Mouse (Mus musculus): ENCODE data around the gene Gm3488.
"Not testable (repeated sequence)": the region's sequence is repeated elsewhere in the genome, so short reads cannot be mapped to it uniquely, and the experiment has no call there.

Gm3488 gene

GRCm38 (mm10) chr14:5501374-5501773 is at the start of gene Gm3488:
Gene Gm3488 (plus strand): TSS chr14:5501674.
- not testable (repeated sequence) for DNase-seq

GRCm38 (mm10) chr14:5455367-5455766 is 46.1 kb upstream of the Gm3488 start, which contains the start of gene Gm3194:
Gene Gm3194 (minus strand): TSS chr14:5455467.
- DNase-seq, result not testable (repeated sequence)

- not testable (repeated sequence) for DNase-seq
Observed at GRCm38 (mm10) chr14:5460469-5460868, 41.0 kb upstream of the Gm3488 start.

GRCm38 (mm10) chr14:5477730-5478129 is 23.7 kb upstream of the Gm3488 start, which contains the start of gene Gm8246:
Gene Gm8246 (minus strand): TSS chr14:5477830.
- not testable (repeated sequence) for DNase-seq

- not testable (repeated sequence) for DNase-seq
Observed at GRCm38 (mm10) chr14:5483907-5484306, 17.6 kb upstream of the Gm3488 start, which contains the start of gene Gm3187. Gene Gm3187 (plus strand): TSS chr14:5484207.

GRCm38 (mm10) chr14:5538196-5538595 is 36.7 kb downstream of the Gm3488 start, which contains the start of gene Gm3532:
Gene Gm3532 (plus strand): TSS chr14:5538496.
- not testable (repeated sequence) for DNase-seq
